Mouse (Mus musculus) kidney, postnatal 36 days (tissue): ENCODE data around the gene Arntl2.
"Not testable (repeated sequence)": the region's sequence is repeated elsewhere in the genome, so short reads cannot be mapped to it uniquely, and the experiment has no call there.

ENCODE experiments used
- DNase-seq, 2 experiments: peaks; one replicate each; pipeline ENCODE4 v3.0.0; 2021 to 2022; ENCODE audit warnings: mixed read lengths in 2 of 2

Gene Arntl2

GRCm38 (mm10) chr6:146795924-146796545 lies at the start of gene Arntl2:
Arntl2 (plus strand) TSS chr6:146796055.
- peak; percentile 63 to 84 for DNase-seq

GRCm38 (mm10) chr6:146746577-146746976 lies 49.3 kb upstream of the Arntl2 start:
- no peak for DNase-seq

- DNase-seq, result no peak
Observed at GRCm38 (mm10) chr6:146747057-146747456, 48.8 kb upstream of the Arntl2 start.

GRCm38 (mm10) chr6:146748271-146748670 lies 47.6 kb upstream of the Arntl2 start:
- DNase-seq, result no peak

GRCm38 (mm10) chr6:146751671-146752070 lies 44.2 kb upstream of the Arntl2 start:
- peak in 1 of 2 experiments; percentile 17 for DNase-seq

- DNase-seq, result no peak
Observed at GRCm38 (mm10) chr6:146752178-146752577, 43.7 kb upstream of the Arntl2 start.

- DNase-seq, result no peak
Observed at GRCm38 (mm10) chr6:146752612-146753011, 43.2 kb upstream of the Arntl2 start.

- DNase-seq, result no peak
Observed at GRCm38 (mm10) chr6:146753560-146754160, 42.2 kb upstream of the Arntl2 start.

GRCm38 (mm10) chr6:146755136-146755535 lies 40.7 kb upstream of the Arntl2 start:
- DNase-seq, result no peak

GRCm38 (mm10) chr6:146755679-146756078 lies 40.2 kb upstream of the Arntl2 start:
- DNase-seq, result no peak

GRCm38 (mm10) chr6:146759027-146759426 lies 36.8 kb upstream of the Arntl2 start:
- DNase-seq, result no peak

GRCm38 (mm10) chr6:146760022-146760421 lies 35.8 kb upstream of the Arntl2 start:
- DNase-seq, result no peak

- DNase-seq, result peak in 1 of 2 experiments; percentile 23
Observed at GRCm38 (mm10) chr6:146760736-146761135, 35.1 kb upstream of the Arntl2 start.

GRCm38 (mm10) chr6:146762264-146762898 lies 33.5 kb upstream of the Arntl2 start:
- DNase-seq, result peak in 1 of 2 experiments; percentile 12

GRCm38 (mm10) chr6:146764593-146764992 lies 31.3 kb upstream of the Arntl2 start:
- DNase-seq, result peak in 1 of 2 experiments; percentile 16

GRCm38 (mm10) chr6:146765270-146765669 lies 30.6 kb upstream of the Arntl2 start:
- no peak for DNase-seq

- DNase-seq, result peak; percentile 58 to 72
Observed at GRCm38 (mm10) chr6:146768813-146769404, 26.9 kb upstream of the Arntl2 start.

- peak in 1 of 2 experiments; percentile 13 for DNase-seq
Observed at GRCm38 (mm10) chr6:146770005-146770745, 25.7 kb upstream of the Arntl2 start.

- no peak for DNase-seq
Observed at GRCm38 (mm10) chr6:146770808-146771207, 25.0 kb upstream of the Arntl2 start.

- DNase-seq, result not testable (repeated sequence)
Observed at GRCm38 (mm10) chr6:146775864-146776263, 20.0 kb upstream of the Arntl2 start.

GRCm38 (mm10) chr6:146776610-146777389 lies 19.1 kb upstream of the Arntl2 start:
- no peak for DNase-seq

GRCm38 (mm10) chr6:146778055-146778454 lies 17.8 kb upstream of the Arntl2 start:
- no peak for DNase-seq
